Mouse (Mus musculus) megakaryocyte-erythroid progenitor cell, adult 5 weeks (primary cell): ENCODE measurements around the gene Upk3bl. TPM values are rescaled to one million over a fixed set of nuclear protein-coding genes. Genes with fewer than 3 reads are reported as not detected.

Experiments used
- polyA plus RNA-seq: library from polyadenylated mRNA; stranded (reverse); fragments of >175 nt; gene quantifications from 2 replicates; pipeline ENCODE4 v1.2.3, GENCODE M21; 2012

The Upk3bl gene
- polyA plus RNA-seq: 1.6 TPM in 2 replicates

DNA sequence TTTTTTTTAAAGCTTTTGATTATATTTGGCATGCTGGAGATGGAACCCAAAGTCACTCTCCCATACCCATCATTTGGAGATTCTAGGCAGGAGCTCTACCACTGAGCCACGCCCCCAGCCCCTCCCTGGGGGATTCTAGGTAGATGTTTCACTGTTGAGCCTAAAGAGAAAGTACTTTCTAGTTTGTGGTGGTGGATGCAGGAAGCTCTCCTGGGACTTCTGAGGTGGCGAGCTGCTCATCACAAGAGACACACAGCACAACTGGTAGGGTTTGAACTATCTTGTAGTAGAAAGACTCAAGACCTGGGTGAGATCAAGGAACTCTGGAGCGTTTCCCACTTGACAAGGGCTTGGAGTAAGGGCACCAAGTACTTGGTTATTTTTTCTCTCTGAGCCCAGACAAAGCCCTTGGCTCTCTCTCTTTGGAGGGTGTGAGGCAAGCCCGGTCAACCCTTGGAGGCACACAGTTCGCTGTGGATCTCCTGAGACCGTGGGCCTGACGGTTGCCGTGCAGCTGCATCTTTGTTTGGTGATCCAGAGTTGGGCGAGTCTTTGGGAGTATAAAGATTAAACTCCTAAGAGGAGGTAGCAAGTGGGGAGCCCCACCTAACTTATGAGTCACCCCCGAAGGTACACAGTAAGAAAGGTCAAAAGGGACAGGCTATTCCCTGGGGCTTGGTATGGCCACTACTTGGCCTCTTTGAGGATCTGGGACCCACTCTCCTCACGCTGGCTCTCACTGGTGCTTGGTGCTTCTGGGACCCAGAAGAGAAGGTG is at the start of gene Upk3bl:
TSS of gene Upk3bl (plus strand) at position 192 of the 777 bp plus-strand sequence.

DNA sequence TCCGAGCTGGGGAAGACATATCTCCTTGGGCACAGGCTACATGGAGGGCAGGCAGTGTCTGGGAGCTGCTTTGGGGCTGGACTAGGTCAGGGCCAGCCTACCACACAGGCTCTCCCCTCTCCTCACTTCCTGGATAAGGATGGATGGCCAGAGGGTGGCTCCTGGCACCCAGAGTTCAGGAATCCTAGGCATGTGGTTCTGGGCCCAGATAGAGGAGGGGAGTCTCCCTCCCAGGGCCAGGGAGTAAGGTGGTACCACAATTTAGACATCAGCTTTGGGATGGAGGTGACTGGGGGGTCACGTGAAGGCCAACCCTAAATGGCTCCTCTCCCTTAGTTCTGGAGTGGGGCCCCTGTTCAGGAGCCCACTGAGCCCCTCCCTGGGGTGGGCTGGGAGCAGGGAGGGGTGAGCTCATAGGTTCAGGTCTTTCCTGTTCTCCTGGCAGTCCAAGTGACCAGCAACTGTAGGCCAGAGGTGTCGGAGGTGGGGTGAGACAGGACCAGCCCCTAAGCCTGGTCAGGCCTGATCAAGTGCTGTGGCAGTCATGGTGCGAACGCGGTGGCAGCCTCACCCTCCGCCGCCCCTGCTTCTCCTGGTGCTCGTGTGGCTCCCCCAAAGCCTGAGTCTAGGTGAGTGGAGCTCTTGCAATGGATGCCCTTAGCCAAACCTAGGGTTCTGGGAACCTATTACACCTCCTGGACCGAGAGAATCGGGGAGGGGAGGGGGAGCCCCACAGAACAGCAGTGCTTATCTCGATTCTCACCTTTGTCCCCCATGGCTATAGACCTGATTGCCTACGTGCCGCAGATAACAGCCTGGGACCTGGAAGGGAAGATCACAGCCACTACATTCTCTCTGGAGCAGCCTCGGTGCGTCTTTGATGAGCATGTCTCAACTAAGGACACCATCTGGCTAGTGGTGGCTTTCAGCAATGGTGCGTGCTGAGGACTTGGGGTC is 15.8 kb upstream of the Upk3bl start, which contains the start of gene Upk3b:
TSS of gene Upk3b (plus strand) at position 239 of the 957 bp plus-strand sequence.

DNA sequence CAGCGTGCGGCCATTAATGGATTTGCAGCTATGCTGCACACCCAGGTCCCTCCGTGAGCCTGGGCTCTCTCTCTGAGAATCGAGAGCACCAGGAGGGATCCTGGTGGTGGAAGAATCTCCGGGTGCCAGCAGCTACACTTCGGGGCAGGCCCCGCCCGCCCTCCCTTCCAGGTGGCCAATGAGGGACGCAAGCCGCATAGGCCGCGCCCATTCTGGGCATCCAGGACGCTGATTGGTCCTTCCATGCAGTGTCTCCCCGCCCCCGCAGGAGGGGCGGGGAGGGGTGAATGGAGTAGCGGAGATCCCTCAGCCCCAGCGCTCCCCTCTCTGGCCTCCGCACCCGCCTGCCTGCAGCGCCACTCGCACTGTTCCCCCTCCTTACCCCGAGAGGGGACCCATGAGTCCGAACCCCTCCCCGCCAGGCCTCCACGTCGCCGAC is 29.4 kb downstream of the Upk3bl start, which contains the start of gene Rasa4:
TSS of gene Rasa4 (plus strand) at position 248 of the 439 bp plus-strand sequence.

Other genes with a start within 250 kb of the Upk3bl start
- not detected in 2 replicates for gene Srrm3, start 247.6 kb upstream of the Upk3bl start, polyA plus RNA-seq
- gene Hspb1, start 166.6 kb upstream of the Upk3bl start, polyA plus RNA-seq: 8.6 and 22.1 TPM in 2 replicates
- gene Ywhag, start 119.9 kb upstream of the Upk3bl start, polyA plus RNA-seq: 122 and 135 TPM in 2 replicates
- 0.57 and 1.4 TPM in 2 replicates for gene Ssc4d, start 80.0 kb upstream of the Upk3bl start, polyA plus RNA-seq
- not detected in 2 replicates for gene Zp3, start 74.4 kb upstream of the Upk3bl start, polyA plus RNA-seq
- 28.3 and 32.0 TPM in 2 replicates for gene Dtx2, start 59.7 kb upstream of the Upk3bl start, polyA plus RNA-seq
- gene Upk3b, start 16.0 kb upstream of the Upk3bl start, polyA plus RNA-seq: not detected in 2 replicates
- 47.9 and 51.3 TPM in 2 replicates for gene Rasa4, start 29.4 kb downstream of the Upk3bl start, polyA plus RNA-seq
- gene Polr2j, start 62.1 kb downstream of the Upk3bl start, polyA plus RNA-seq: 99.5 and 120 TPM in 2 replicates
- 96.7 and 106 TPM in 2 replicates for gene Lrwd1, start 81.6 kb downstream of the Upk3bl start, polyA plus RNA-seq
- 41.8 and 45.8 TPM in 2 replicates for gene Alkbh4, start 81.7 kb downstream of the Upk3bl start, polyA plus RNA-seq
- 49.5 and 53.9 TPM in 2 replicates for gene Orai2, start 116.2 kb downstream of the Upk3bl start, polyA plus RNA-seq
- 44.9 and 45.2 TPM in 2 replicates for gene Prkrip1, start 144.5 kb downstream of the Upk3bl start, polyA plus RNA-seq
- gene Sh2b2, start 192.1 kb downstream of the Upk3bl start, polyA plus RNA-seq: 57.3 and 114 TPM in 2 replicates